Mouse (Mus musculus): ENCODE data around the gene Gm47996.

DNA sequence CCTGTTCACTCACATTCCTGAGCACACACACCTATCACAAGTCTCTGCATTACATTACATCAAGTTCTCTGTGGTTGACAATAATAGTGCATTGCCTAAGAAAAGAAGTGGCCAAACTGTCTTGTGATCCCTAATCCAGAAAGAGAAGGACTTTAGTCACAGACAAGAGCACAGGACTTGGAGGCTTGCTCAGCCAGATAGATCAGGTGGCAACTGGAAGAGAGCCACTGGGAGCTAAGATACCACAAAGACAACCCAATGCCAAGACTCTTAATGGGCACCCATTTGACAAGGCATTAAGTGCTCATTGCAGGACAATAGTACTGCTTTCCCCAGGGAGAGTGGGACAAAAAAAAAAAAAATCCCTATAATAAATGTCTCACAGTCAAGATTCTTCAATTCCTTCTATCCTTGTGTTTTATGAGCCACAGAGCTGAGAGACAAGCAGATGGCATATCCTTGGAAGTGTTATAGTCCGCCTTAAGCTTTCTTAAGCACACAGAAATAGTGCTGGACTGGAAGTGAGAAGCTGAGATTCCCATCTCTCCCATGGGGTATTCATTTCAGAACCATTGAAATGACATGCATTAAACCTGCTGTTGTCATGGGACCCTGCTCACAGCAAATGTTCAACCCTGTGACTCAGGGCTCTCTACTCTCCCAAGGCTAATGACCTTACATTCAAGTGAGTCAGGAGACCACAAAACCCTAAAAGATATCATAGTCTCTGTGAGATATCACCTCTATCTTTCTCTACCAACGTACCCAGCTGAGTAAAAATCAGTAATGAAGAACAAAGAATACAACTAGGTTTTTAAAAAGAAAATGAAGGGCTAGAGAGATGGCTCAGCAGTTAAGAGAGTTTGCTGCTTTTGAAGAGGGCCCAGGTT is 38.1 kb upstream of the Gm47996 start:
- TF ChIP-seq ETS1 (IDR thresholded peaks at IDR 0.05; ENCODE audit: low read depth, low read length) (peak; percentile 97), CTCF (IDR thresholded peaks at IDR 0.05 in 2 of 3, conservative IDR thresholded peaks at IDR 0.05 in 1 of 3; ENCODE audit: control insufficient read depth in 1 of 3, insufficient read depth in 1 of 3, low read depth in 2 of 3, low read length in 3 of 3, poor library complexity in 1 of 3, severe bottlenecking in 1 of 3) (no peak), POLR2A (IDR thresholded peaks at IDR 0.05; ENCODE audit: control insufficient read depth in 1 of 2, insufficient read depth in 1 of 2, low read depth in 1 of 2, low read length in 2 of 2, poor library complexity in 1 of 2) (no peak), TCF12 (IDR thresholded peaks at IDR 0.05; ENCODE audit: low read depth, low read length) (peak; percentile 83), GABPA (IDR thresholded peaks at IDR 0.05; ENCODE audit: low read depth, low read length) (no peak), HCFC1 (IDR thresholded peaks at IDR 0.05; ENCODE audit: low read depth, low read length) (no peak), EP300 (IDR thresholded peaks at IDR 0.05; ENCODE audit: low read depth in 1 of 2, low read length in 2 of 2) (peak; percentile 74 to 80; a peak in 3 of 4 replicates), MAZ (IDR thresholded peaks at IDR 0.05; ENCODE audit: low read depth, low read length) (no peak), ELF1 (IDR thresholded peaks at IDR 0.05; ENCODE audit: low read depth, low read length) (no peak)

All from MEL (cell line).